Mouse (Mus musculus): ENCODE measurements around the gene Phldb2. TPM values are rescaled to one million over a fixed set of nuclear protein-coding genes. Genes with fewer than 3 reads are reported as not detected.

The Phldb2 gene
- polyA plus RNA-seq, 1 experiment = 25.7 TPM

GRCm38 (mm10) chr16:45713261-45713660, 240.1 kb downstream of the Phldb2 start:
- H3K79me2 ChIP-seq (ENCODE audit: control insufficient read depth, insufficient read depth) = no peaks in the 10 kb centered on the region
- no peak overlapping the region for H3ac ChIP-seq (ENCODE audit: control insufficient read depth, insufficient read length)
- H3K4me3 ChIP-seq = no peak overlapping the region
- TF ChIP-seq CEBPB (IDR thresholded peaks at IDR 0.05; ENCODE audit: insufficient read depth, poor library complexity, severe bottlenecking) = no peak
- no peak overlapping the region for H3K4me2 ChIP-seq (ENCODE audit: low read depth)
- no peaks in the 10 kb centered on the region for H3K36me3 ChIP-seq (ENCODE audit: control insufficient read depth, insufficient read depth)
- no peaks in the 10 kb centered on the region for H3K27me3 ChIP-seq (ENCODE audit: control insufficient read depth, insufficient read depth, insufficient read length)

DNA sequence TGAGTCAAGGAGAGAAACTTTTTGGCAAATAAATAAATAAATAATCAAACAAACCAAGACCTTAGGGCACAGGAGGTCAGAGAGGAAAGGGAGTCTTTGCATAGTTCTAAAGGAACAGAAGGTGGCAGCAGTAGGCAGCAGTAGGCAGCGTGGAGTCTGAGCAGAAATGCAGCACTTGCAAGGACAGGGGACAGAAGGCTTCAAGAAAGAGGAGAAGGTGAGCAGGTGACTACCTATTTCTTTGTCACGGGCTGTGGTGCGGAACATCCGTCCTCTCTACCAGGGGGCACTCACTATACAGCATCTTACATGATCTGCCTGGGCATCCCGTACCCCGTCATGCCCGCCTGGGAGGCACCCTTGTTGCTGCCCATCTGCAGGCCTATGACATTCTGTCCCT, 242.1 kb downstream of the Phldb2 start:
- no peak overlapping the region for H3K4me2 ChIP-seq (ENCODE audit: low read depth)
- no peaks in the 10 kb centered on the region for H3K36me3 ChIP-seq (ENCODE audit: control insufficient read depth, insufficient read depth)
- no peaks in the 10 kb centered on the region for H3K27me3 ChIP-seq (ENCODE audit: control insufficient read depth, insufficient read depth, insufficient read length)
- no peak overlapping the region for H3ac ChIP-seq (ENCODE audit: control insufficient read depth, insufficient read length)
- H3K4me3 ChIP-seq = no peak overlapping the region
- no peaks in the 10 kb centered on the region for H3K79me2 ChIP-seq (ENCODE audit: control insufficient read depth, insufficient read depth)
- no peak for TF ChIP-seq MAX (IDR thresholded peaks at IDR 0.05; ENCODE audit: low read depth)
- no peak for TF ChIP-seq SRF (IDR thresholded peaks at IDR 0.05; ENCODE audit: control insufficient read depth, insufficient read length, low read depth)
- no peak for TF ChIP-seq E2F4 (IDR thresholded peaks at IDR 0.05; ENCODE audit: insufficient read depth)
- no peak for TF ChIP-seq MYOD1 (IDR thresholded peaks at IDR 0.05; ENCODE audit: control insufficient read depth in 1 of 3, insufficient read length in 2 of 3, low read depth in 2 of 3)
- no peak for TF ChIP-seq MYOG (IDR thresholded peaks at IDR 0.05; ENCODE audit: control insufficient read depth in 1 of 3, insufficient read depth in 1 of 3, insufficient read length in 2 of 3, low read depth in 2 of 3)
- TF ChIP-seq TCF12 (IDR thresholded peaks at IDR 0.05; ENCODE audit: insufficient read depth, poor library complexity, severe bottlenecking) = no peak
- TF ChIP-seq TCF3 (IDR thresholded peaks at IDR 0.05; ENCODE audit: insufficient read length, low read depth) = no peak
- no peak for TF ChIP-seq USF1 (IDR thresholded peaks at IDR 0.05; ENCODE audit: low read depth)
- TF ChIP-seq POLR2A (IDR thresholded peaks at IDR 0.05; ENCODE audit: insufficient read length, low read depth) = no peak
- no peak for TF ChIP-seq POLR2AphosphoS2 (IDR thresholded peaks at IDR 0.05; ENCODE audit: insufficient read length, low read depth)
- TF ChIP-seq CEBPB (IDR thresholded peaks at IDR 0.05; ENCODE audit: insufficient read depth, poor library complexity, severe bottlenecking) = no peak
- no peak for TF ChIP-seq REST (IDR thresholded peaks at IDR 0.05; ENCODE audit: insufficient read depth, insufficient read length)

- no peak for TF ChIP-seq E2F4 (IDR thresholded peaks at IDR 0.05; ENCODE audit: insufficient read depth)
- no peak for TF ChIP-seq TCF12 (IDR thresholded peaks at IDR 0.05; ENCODE audit: insufficient read depth, poor library complexity, severe bottlenecking)
- TF ChIP-seq MYOD1 (IDR thresholded peaks at IDR 0.05; ENCODE audit: control insufficient read depth in 1 of 3, insufficient read length in 2 of 3, low read depth in 2 of 3) = no peak
- TF ChIP-seq MYOG (IDR thresholded peaks at IDR 0.05; ENCODE audit: control insufficient read depth in 1 of 3, insufficient read depth in 1 of 3, insufficient read length in 2 of 3, low read depth in 2 of 3) = no peak
- TF ChIP-seq TCF3 (IDR thresholded peaks at IDR 0.05; ENCODE audit: insufficient read length, low read depth) = no peak
- TF ChIP-seq REST (IDR thresholded peaks at IDR 0.05; ENCODE audit: insufficient read depth, insufficient read length) = no peak
- no peak for TF ChIP-seq SRF (IDR thresholded peaks at IDR 0.05; ENCODE audit: control insufficient read depth, insufficient read length, low read depth)
- TF ChIP-seq MAX (IDR thresholded peaks at IDR 0.05; ENCODE audit: low read depth) = no peak
- no peak for TF ChIP-seq CEBPB (IDR thresholded peaks at IDR 0.05; ENCODE audit: insufficient read depth, poor library complexity, severe bottlenecking)
- no peak for TF ChIP-seq POLR2AphosphoS2 (IDR thresholded peaks at IDR 0.05; ENCODE audit: insufficient read length, low read depth)
- TF ChIP-seq POLR2A (IDR thresholded peaks at IDR 0.05; ENCODE audit: insufficient read length, low read depth) = no peak
- no peak for TF ChIP-seq USF1 (IDR thresholded peaks at IDR 0.05; ENCODE audit: low read depth)
- Histone ChIP-seq H3K4me2 (ENCODE audit: low read depth) (no peak overlapping the region), H3K27me3 (ENCODE audit: control insufficient read depth, insufficient read depth, insufficient read length) (no peaks in the 10 kb centered on the region), H3K36me3 (ENCODE audit: control insufficient read depth, insufficient read depth) (no peaks in the 10 kb centered on the region), H3K4me3 (no peak overlapping the region), H3K79me2 (ENCODE audit: control insufficient read depth, insufficient read depth) (no peaks in the 10 kb centered on the region), H3ac (ENCODE audit: control insufficient read depth, insufficient read length) (no peak overlapping the region)
Measured at GRCm38 (mm10) chr16:45699301-45699700, 254.1 kb downstream of the Phldb2 start.

GRCm38 (mm10) chr16:45697996-45698395, 255.4 kb downstream of the Phldb2 start:
- no peak overlapping the region for H3K4me3 ChIP-seq
- no peaks in the 10 kb centered on the region for H3K79me2 ChIP-seq (ENCODE audit: control insufficient read depth, insufficient read depth)
- no peaks in the 10 kb centered on the region for H3K27me3 ChIP-seq (ENCODE audit: control insufficient read depth, insufficient read depth, insufficient read length)
- H3ac ChIP-seq (ENCODE audit: control insufficient read depth, insufficient read length) = no peak overlapping the region
- TF ChIP-seq TCF3 (IDR thresholded peaks at IDR 0.05; ENCODE audit: insufficient read length, low read depth) (no peak), E2F4 (IDR thresholded peaks at IDR 0.05; ENCODE audit: insufficient read depth) (no peak), MYOD1 (IDR thresholded peaks at IDR 0.05; ENCODE audit: control insufficient read depth in 1 of 3, insufficient read length in 2 of 3, low read depth in 2 of 3) (no peak), POLR2A (IDR thresholded peaks at IDR 0.05; ENCODE audit: insufficient read length, low read depth) (no peak), MAX (IDR thresholded peaks at IDR 0.05; ENCODE audit: low read depth) (no peak), POLR2AphosphoS2 (IDR thresholded peaks at IDR 0.05; ENCODE audit: insufficient read length, low read depth) (no peak), SRF (IDR thresholded peaks at IDR 0.05; ENCODE audit: control insufficient read depth, insufficient read length, low read depth) (no peak), MYOG (IDR thresholded peaks at IDR 0.05; ENCODE audit: control insufficient read depth in 1 of 3, insufficient read depth in 1 of 3, insufficient read length in 2 of 3, low read depth in 2 of 3) (no peak), REST (IDR thresholded peaks at IDR 0.05; ENCODE audit: insufficient read depth, insufficient read length) (no peak), USF1 (IDR thresholded peaks at IDR 0.05; ENCODE audit: low read depth) (no peak)
- H3K4me2 ChIP-seq (ENCODE audit: low read depth) = no peak overlapping the region
- no peaks in the 10 kb centered on the region for H3K36me3 ChIP-seq (ENCODE audit: control insufficient read depth, insufficient read depth)

Other genes with a start within 250 kb of the Phldb2 start
- 0.19 TPM for gene Tagln3, start 229.0 kb downstream of the Phldb2 start, polyA plus RNA-seq (2012; fragmentation: generic; extraction: Trizol)
- 6.9 TPM for gene Abhd10, start 210.6 kb downstream of the Phldb2 start, polyA plus RNA-seq (2012; fragmentation: generic; extraction: Trizol)
- gene Plcxd2, start 56.6 kb upstream of the Phldb2 start, polyA plus RNA-seq (2012; fragmentation: generic; extraction: Trizol) = 0.90 TPM
- gene Cd96, start 166.7 kb upstream of the Phldb2 start, polyA plus RNA-seq (2012; fragmentation: generic; extraction: Trizol) = not detected
- 122 TPM for gene Gm4737, start 201.5 kb upstream of the Phldb2 start, polyA plus RNA-seq (2012; fragmentation: generic; extraction: Trizol)